Mouse (Mus musculus) forebrain, postnatal 0 days (tissue): ENCODE data around the gene Nf1. TPM values are rescaled to one million over a fixed set of nuclear protein-coding genes. Genes with fewer than 3 reads are reported as not detected.

ENCODE experiments used
- ATAC-seq: fragments of 200-750 bp; cut with Nextera tagmentation; 2 replicates; pipeline ENCODE4 v1.8.0; 2017; ENCODE audit warnings: mild to moderate bottlenecking, moderate library complexity
- DNase-seq: peaks from one replicate; pipeline ENCODE4 v3.0.0-alpha.2; 2015
- H3K27ac ChIP-seq: fragments of 300-500 bp; sonication (generic); 2 replicates; pipeline ENCODE4 v1.5.1; 2014; ENCODE audit warnings: low read depth, mild to moderate bottlenecking, antibody characterized with exemption, low read length, moderate library complexity, mixed read lengths
- H3K27me3 ChIP-seq: fragments of 300-500 bp; sonication (generic); 2 replicates; pipeline ENCODE4 v1.6.1; 2014; ENCODE audit warnings: mild to moderate bottlenecking, low read length, mixed read lengths; ENCODE audit not compliant: insufficient read depth
- H3K36me3 ChIP-seq: fragments of 300-500 bp; sonication (generic); 2 replicates; pipeline ENCODE4 v1.6.1; 2014; ENCODE audit warnings: mild to moderate bottlenecking, moderate library complexity; ENCODE audit not compliant: insufficient read depth
- H3K4me1 ChIP-seq: fragments of 300-500 bp; sonication (generic); 2 replicates; pipeline ENCODE4 v1.6.1; 2014; ENCODE audit warnings: antibody characterized with exemption; ENCODE audit not compliant: insufficient read depth
- H3K4me2 ChIP-seq: fragments of 300-500 bp; sonication (generic); 2 replicates; pipeline ENCODE4 v1.6.1; 2014; ENCODE audit warnings: low read depth, mild to moderate bottlenecking, moderate library complexity
- H3K4me3 ChIP-seq: fragments of 300-500 bp; sonication (generic); 2 replicates; pipeline ENCODE4 v1.5.1; 2014; ENCODE audit warnings: low read depth, low read length, mixed read lengths
- H3K9ac ChIP-seq: fragments of 300-500 bp; sonication (generic); 2 replicates; pipeline ENCODE4 v1.6.1; 2014; ENCODE audit warnings: mild to moderate bottlenecking
- H3K9me3 ChIP-seq: fragments of 300-500 bp; sonication (generic); 2 replicates; pipeline ENCODE4 v1.6.1; 2016; ENCODE audit warnings: low read length
- CTCF ChIP-seq: sonication (generic); IDR thresholded peaks from 2 replicates; pipeline ENCODE4 v1.5.1; 2016; ENCODE audit warnings: antibody characterized with exemption, control low read depth, low read depth
- WGBS: fragments of 180-500 bp; shearing (Covaris S2); extraction: QIAGEN DNeasy Blood & Tissue Kit; methylation state at CpG from one replicate; pipeline ENCODE4 v1.1.7; 2014; 5-methylcytosine and 5-hydroxymethylcytosine counted together
- polyA plus RNA-seq: library from polyadenylated mRNA; unstranded; fragments of >200 nt; fragmentation: Nextera tagmentation; extraction: Ambion mirVana; gene quantifications from 2 replicates; pipeline ENCODE4 v1.2.1, GENCODE M21; 2015
- total RNA-seq: library from RNA; depleted of rRNA; stranded (reverse); fragments of >200 nt; gene quantifications from 2 replicates; pipeline ENCODE4 v1.2.3, GENCODE M21; 2014

Gene Nf1
- total and polyA plus RNA-seq, 2 experiments from 2014 or later, result 5.5 to 72.6 TPM

DNA sequence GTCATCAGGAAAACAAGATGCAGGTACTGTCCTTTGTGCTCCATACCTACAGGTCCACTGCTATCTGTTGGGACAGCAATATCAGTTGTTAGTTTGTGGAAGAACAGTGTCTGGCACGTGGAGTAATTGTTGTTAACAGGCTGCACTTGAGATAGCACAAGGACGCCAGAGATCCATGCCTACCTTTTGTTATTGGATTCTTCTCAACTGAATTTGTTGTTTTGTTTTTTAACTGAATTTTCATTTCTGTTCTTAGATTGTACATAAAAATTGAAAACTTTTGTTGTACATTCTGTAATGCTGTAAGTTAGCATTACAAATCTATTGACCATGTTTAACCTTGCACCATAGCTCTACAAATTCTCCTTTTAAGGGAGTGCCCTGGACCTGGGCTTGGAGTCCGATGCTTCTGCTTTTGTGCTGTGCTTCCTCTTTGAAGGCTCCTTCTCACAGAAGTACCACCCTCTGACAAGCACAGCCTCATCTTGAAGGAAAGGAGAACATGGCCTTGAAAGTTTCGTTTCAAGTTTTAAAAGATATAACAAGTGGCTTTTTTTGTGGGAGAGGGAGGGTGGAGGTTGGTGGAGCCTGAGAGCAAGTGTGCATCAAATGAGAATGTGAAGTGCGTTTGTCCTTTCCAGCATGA is 188.4 kb downstream of the Nf1 start:
- no peaks in the 10 kb centered on the region for H3K4me1 ChIP-seq
- no peak for TF ChIP-seq CTCF
- H3K4me3 ChIP-seq, result no peak overlapping the region
- no peak overlapping the region for H3K27ac ChIP-seq
- H3K36me3 ChIP-seq, result no peaks in the 10 kb centered on the region
- ATAC-seq (no peak), DNase-seq (no peak)
- H3K9ac ChIP-seq, result no peak overlapping the region
- H3K27me3 ChIP-seq, result no peaks in the 10 kb centered on the region
- no peak overlapping the region for H3K4me2 ChIP-seq
- no peaks in the 10 kb centered on the region for H3K9me3 ChIP-seq
- WGBS, result 93% methylated on average over 5 of the region's 5 CpGs

GRCm38 (mm10) chr11:79528601-79529000 is 189.1 kb downstream of the Nf1 start:
- Histone ChIP-seq H3K4me2 (no peak overlapping the region), H3K4me1 (no peaks in the 10 kb centered on the region), H3K9ac (no peak overlapping the region), H3K9me3 (no peaks in the 10 kb centered on the region), H3K36me3 (no peaks in the 10 kb centered on the region), H3K27ac (no peak overlapping the region), H3K27me3 (no peaks in the 10 kb centered on the region), H3K4me3 (no peak overlapping the region)
- no peak for TF ChIP-seq CTCF
- ATAC-seq (no peak), DNase-seq (no peak)
- WGBS, result 96% methylated on average over 3 of the region's 3 CpGs

- TF ChIP-seq CTCF, result no peak
- DNase-seq, result no peak
- 92% methylated on average over 6 of the region's 6 CpGs for WGBS
- H3K27ac ChIP-seq, result no peak overlapping the region
- H3K4me3 ChIP-seq, result no peak overlapping the region
- H3K9me3 ChIP-seq, result no peaks in the 10 kb centered on the region
- no peaks in the 10 kb centered on the region for H3K27me3 ChIP-seq
- no peak overlapping the region for H3K4me2 ChIP-seq
- H3K36me3 ChIP-seq, result no peaks in the 10 kb centered on the region
- no peak overlapping the region for H3K9ac ChIP-seq
- no peak for ATAC-seq
- no peaks in the 10 kb centered on the region for H3K4me1 ChIP-seq
These were observed 189.7 kb downstream of the Nf1 start for GRCm38 (mm10) chr11:79529226-79529625.

DNA sequence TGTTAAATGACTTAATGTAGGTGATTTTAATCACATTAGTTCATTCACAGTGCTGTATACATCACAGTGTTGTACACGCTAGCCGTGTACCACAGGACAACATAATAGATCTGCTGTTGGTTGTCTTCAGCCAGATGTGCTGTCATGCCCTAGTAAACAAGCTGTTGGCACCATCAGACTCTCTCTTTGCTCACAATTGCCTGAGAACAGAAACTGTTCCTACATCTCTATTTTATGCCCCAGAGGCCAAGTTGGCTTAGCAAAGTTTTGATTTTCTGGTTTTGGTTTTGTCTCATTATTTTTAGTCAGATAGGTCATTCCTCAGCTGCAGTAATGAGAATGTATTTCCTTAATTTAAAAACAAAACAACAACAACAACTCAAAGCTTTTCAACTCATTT is 190.2 kb downstream of the Nf1 start:
- Histone ChIP-seq H3K9me3 (no peaks in the 10 kb centered on the region), H3K4me2 (no peak overlapping the region), H3K9ac (no peak overlapping the region), H3K4me1 (no peaks in the 10 kb centered on the region), H3K4me3 (no peak overlapping the region), H3K27ac (no peak overlapping the region), H3K36me3 (no peaks in the 10 kb centered on the region), H3K27me3 (no peaks in the 10 kb centered on the region)
- no peak for DNase-seq
- 90% methylated on average over 2 of the region's 2 CpGs for WGBS
- no peak for TF ChIP-seq CTCF
- ATAC-seq, result no peak

GRCm38 (mm10) chr11:79530333-79530761 is 190.9 kb downstream of the Nf1 start, which contains the start of the genes Evi2 and Evi2a:
TSS of gene Evi2 (minus strand) at chr11:79530589.
TSS of gene Evi2a (minus strand) at chr11:79530609.
- no peaks in the 10 kb centered on the region for H3K4me1 ChIP-seq
- H3K27me3 ChIP-seq, result no peaks in the 10 kb centered on the region
- H3K27ac ChIP-seq, result no peak within 1 kb of the TSS
- 78% methylated on average over 7 of the region's 7 CpGs for WGBS
- H3K36me3 ChIP-seq, result no peaks in the 10 kb centered on the region
- no peak within 1 kb of the TSS for H3K9ac ChIP-seq
- no peak within 1 kb of the TSS for H3K4me3 ChIP-seq
- DNase-seq (no peak), ATAC-seq (no peak)
- no peak within 1 kb of the TSS for H3K4me2 ChIP-seq
- TF ChIP-seq CTCF, result no peak
- H3K9me3 ChIP-seq, result no peaks in the 10 kb centered on the region

DNA sequence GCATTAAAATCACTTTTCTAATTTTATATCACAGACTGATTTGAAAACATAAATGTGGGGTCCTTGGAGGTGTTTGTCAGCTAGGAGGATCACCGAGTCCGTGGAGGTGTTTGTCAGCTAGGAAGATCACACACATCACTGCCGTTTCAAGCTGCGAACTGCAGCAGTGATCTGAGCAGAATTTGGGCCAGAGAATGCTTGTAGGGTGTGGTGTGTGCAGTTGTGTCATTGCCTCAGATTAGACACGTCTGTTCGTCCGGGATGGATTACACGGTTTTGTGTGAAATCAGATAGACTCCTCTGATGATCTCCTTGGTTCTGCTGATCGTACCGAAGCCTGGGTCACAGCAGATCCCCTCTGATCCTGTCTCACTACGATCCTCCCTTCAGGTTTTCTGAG is 191.3 kb downstream of the Nf1 start:
- Histone ChIP-seq H3K36me3 (0 out of 2 replicates have a peak, but pooled peaks cover 2% of the 10 kb centered on the region), H3K9ac (no peak overlapping the region), H3K4me3 (no peak overlapping the region), H3K4me2 (no peak overlapping the region), H3K4me1 (no peaks in the 10 kb centered on the region), H3K27me3 (no peaks in the 10 kb centered on the region), H3K27ac (no peak overlapping the region), H3K9me3 (no peaks in the 10 kb centered on the region)
- TF ChIP-seq CTCF, result no peak
- 90% methylated on average over 11 of the region's 11 CpGs for WGBS
- ATAC-seq (no peak), DNase-seq (no peak)

- TF ChIP-seq CTCF, result no peak
- 96% methylated on average over 4 of the region's 4 CpGs for WGBS
- H3K36me3 ChIP-seq, result 0 out of 2 replicates have a peak, but pooled peaks cover 6% of the 10 kb centered on the region
- no peak for DNase-seq
- H3K4me2 ChIP-seq, result no peak overlapping the region
- H3K4me1 ChIP-seq, result no peaks in the 10 kb centered on the region
- H3K27me3 ChIP-seq, result no peaks in the 10 kb centered on the region
- H3K27ac ChIP-seq, result no peak overlapping the region
- ATAC-seq, result no peak
- H3K9ac ChIP-seq, result no peak overlapping the region
- no peak overlapping the region for H3K4me3 ChIP-seq
- H3K9me3 ChIP-seq, result no peaks in the 10 kb centered on the region
These were observed 192.0 kb downstream of the Nf1 start for GRCm38 (mm10) chr11:79531485-79531884.
